Mouse (Mus musculus) testis, adult 10 weeks (tissue): ENCODE results near the gene Atg16l1. TPM values are rescaled to one million over a fixed set of nuclear protein-coding genes. Genes with fewer than 3 reads are reported as not detected.

Source experiments
- polyA plus RNA-seq: library from polyadenylated mRNA; stranded (reverse); fragments of 350-450 nt; fragmentation: Illumina TruSeq; extraction: RNeasy Lipid Tissue Mini Kit (QIAGEN cat#74804); gene quantifications from one replicate; pipeline ENCODE4 v1.2.3, GENCODE M21; 2014; ENCODE audit warnings: low read depth, low replicate concordance

The Atg16l1 gene
- 8.7 TPM for polyA plus RNA-seq

DNA sequence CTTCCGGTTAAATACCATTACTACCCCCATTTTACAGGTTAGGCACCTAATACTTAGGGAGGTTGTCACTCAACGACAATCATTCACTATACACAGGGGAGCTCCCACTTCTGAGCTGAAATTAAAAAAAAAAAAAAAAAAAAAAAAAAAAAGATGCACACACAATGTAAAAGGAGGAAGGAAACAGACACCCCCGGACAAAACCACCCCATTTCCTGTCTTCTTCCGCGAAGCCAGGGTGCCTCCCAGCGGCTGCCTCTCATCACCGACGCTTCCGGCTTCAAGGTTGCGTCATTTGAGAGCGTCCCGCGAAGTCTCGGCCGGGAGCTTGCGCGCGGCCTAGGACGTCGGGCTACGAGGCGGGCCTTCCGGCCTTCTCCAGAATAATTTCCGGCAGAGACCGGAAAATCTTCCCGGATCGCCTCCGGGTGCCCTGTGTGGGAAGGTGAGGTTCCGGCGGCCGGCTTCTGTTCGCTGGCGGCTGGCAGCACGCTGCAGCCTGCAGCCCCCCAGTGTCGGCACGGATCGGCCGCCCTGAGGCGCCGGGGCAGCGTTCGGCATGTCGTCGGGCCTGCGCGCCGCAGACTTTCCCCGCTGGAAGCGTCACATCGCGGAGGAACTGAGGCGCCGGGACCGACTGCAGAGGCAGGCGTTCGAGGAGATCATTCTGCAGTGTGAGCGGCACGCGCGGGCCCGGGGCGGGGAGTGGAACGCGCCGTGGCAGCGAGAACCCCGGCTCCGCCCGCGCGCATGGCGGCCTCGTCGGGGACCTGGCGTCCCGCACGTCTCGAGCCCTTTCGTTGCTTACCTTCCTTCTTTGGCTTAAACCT lies at the start of gene Atg16l1:
Gene Atg16l1 (plus strand): TSS at position 230 of the 830 bp plus-strand sequence.

DNA sequence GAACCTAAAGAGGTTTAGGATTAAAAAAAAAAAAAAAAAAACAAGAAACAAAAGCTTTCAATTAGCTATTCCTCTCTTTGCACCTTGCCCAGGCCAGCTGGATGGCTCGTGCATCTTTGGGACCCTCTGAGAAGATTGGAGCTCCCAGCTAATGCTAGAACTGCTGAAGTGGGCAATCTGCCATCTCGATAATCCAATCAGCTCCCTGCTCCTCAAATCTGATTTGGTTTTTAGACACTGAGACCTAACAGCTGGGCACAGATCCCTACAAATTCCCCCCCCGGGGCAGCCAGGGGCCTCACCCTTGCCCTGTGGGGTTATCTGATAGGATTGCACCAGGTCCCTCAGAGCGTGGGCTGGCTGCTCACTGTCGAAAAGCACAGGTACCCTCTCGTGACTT lies 47.9 kb downstream of the Atg16l1 start, which contains the start of gene Sag:
Gene Sag (plus strand): TSS at position 105 of the 400 bp plus-strand sequence.

Other genes starting within 250 kb of the Atg16l1 start
- gene Neu2, start 246.0 kb upstream of the Atg16l1 start, polyA plus RNA-seq = 0.17 TPM
- 0.07 TPM for gene Ngef, start 182.0 kb upstream of the Atg16l1 start, polyA plus RNA-seq
- gene Inpp5d, start 135.6 kb upstream of the Atg16l1 start, polyA plus RNA-seq = 3.3 TPM
- gene Sag, start 47.8 kb downstream of the Atg16l1 start, polyA plus RNA-seq = 3.2 TPM
- gene Dgkd, start 97.4 kb downstream of the Atg16l1 start, polyA plus RNA-seq = 138 TPM